Mouse (Mus musculus): ENCODE results near the gene Osbpl3. TPM values are rescaled to one million over a fixed set of nuclear protein-coding genes. Genes with fewer than 3 reads are reported as not detected.
A peak's percentile ranks its signal among the peaks of the same experiment; 100 is the strongest.

The Osbpl3 gene
- polyA plus RNA-seq, 1 experiment from 2014 or later = 9.7 TPM

DNA sequence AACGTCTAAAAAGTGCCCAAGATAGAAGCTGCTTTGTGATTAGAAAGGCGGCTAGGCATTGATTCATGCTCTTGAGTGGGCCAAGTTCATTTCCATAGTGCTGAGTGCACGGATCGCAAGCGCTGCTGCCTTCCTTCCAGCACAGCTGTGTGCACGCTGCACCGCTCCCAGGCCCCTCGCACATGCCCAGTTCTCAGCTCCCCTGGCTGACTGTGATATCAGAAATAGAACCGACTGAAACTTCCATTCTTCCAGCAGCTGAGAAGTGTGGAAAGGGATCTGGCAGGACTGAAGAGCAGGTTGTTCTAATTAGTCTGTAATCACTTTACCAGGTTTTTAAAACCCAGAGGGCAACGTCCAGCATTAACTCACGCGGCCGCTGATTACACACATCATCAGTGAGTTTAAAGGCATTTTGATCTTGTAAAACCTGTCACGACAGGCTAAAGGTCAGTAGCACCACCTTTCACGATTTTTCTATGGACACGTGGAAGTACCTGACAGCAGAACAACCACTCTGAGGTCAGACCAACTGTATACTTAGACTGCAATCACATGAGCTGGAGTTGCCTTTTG, 97.8 kb downstream of the Osbpl3 start:
- Histone ChIP-seq H3K36me3 (ENCODE audit: control insufficient read depth, insufficient read depth, low read length) (no peaks in the 10 kb centered on the region), H3K27me3 (replicated peaks; ENCODE audit: control insufficient read depth, insufficient read depth, low read length) (no peaks in the 10 kb centered on the region), H3K9me3 (ENCODE audit: control insufficient read depth, low read length) (no peaks in the 10 kb centered on the region), H3K27ac (replicated peaks; ENCODE audit: low read depth, low read length) (no peak overlapping the region), H3K4me1 (ENCODE audit: control insufficient read depth, insufficient read depth, low read length) (peaks cover 23% of the 10 kb centered on the region), H3K4me2 (ENCODE audit: low read depth, low read length) (no peak overlapping the region), H3K4me3 (ENCODE audit: low read depth, low read length) (no peak overlapping the region), H3K9ac (ENCODE audit: low read depth, low read length) (no peak overlapping the region)
- DNase-seq (ENCODE audit: low spot score) (peak; percentile 81), ATAC-seq (ENCODE audit: low read depth) (peak; percentile 51)
- 37% methylated on average over 16 of the region's 16 CpGs for WGBS

GRCm38 (mm10) chr6:50354688-50355660, 101.0 kb downstream of the Osbpl3 start:
- peak; percentile 55; the same call in 1 of the 2 replicates for ATAC-seq (ENCODE audit: low read depth)
- H3K4me1 ChIP-seq (ENCODE audit: control insufficient read depth, insufficient read depth, low read length) = peaks cover 20% of the 10 kb centered on the region
- H3K27me3 ChIP-seq (replicated peaks; ENCODE audit: control insufficient read depth, insufficient read depth, low read length) = no peaks in the 10 kb centered on the region
- no peak overlapping the region for H3K4me2 ChIP-seq (ENCODE audit: low read depth, low read length)
- no peak overlapping the region for H3K9ac ChIP-seq (ENCODE audit: low read depth, low read length)
- 53% methylated on average over 20 of the region's 20 CpGs for WGBS
- H3K9me3 ChIP-seq (ENCODE audit: control insufficient read depth, low read length) = no peaks in the 10 kb centered on the region
- H3K4me3 ChIP-seq (ENCODE audit: low read depth, low read length) = no peak overlapping the region
- no peaks in the 10 kb centered on the region for H3K36me3 ChIP-seq (ENCODE audit: control insufficient read depth, insufficient read depth, low read length)
- H3K27ac ChIP-seq (replicated peaks; ENCODE audit: low read depth, low read length) = no peak overlapping the region; the same call in 1 of the 2 replicates
- peak; percentile 43 for DNase-seq (ENCODE audit: low spot score)

DNA sequence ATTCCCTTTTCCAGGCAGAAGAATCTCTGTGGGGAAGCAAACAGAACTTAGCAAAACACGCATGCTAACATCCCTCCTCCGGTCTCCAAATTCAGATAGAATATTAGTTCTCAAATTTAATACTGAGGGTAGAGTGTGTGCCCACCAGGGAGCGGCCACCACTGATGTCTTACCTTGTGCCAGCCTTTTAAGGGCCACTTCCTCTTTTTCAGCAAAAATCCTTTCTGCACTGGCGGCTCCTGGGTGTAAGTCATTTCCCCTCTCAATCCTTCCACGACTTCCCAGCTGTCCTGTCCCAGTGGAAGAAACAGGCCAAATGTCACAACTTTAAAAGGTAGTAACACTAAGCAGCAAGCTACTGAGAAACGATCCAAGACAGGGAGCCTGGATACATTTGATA, 103.2 kb downstream of the Osbpl3 start:
- Histone ChIP-seq H3K27ac (replicated peaks; ENCODE audit: low read depth, low read length) (no peak overlapping the region), H3K4me3 (ENCODE audit: low read depth, low read length) (no peak overlapping the region), H3K27me3 (replicated peaks; ENCODE audit: control insufficient read depth, insufficient read depth, low read length) (no peaks in the 10 kb centered on the region), H3K4me1 (ENCODE audit: control insufficient read depth, insufficient read depth, low read length) (peaks cover 15% of the 10 kb centered on the region), H3K4me2 (ENCODE audit: low read depth, low read length) (no peak overlapping the region), H3K36me3 (ENCODE audit: control insufficient read depth, insufficient read depth, low read length) (no peaks in the 10 kb centered on the region), H3K9me3 (ENCODE audit: control insufficient read depth, low read length) (no peaks in the 10 kb centered on the region), H3K9ac (ENCODE audit: low read depth, low read length) (no peak overlapping the region)
- no peak for DNase-seq (ENCODE audit: low spot score)
- ATAC-seq (ENCODE audit: low read depth) = no peak
- WGBS = 61% methylated on average over 6 of the region's 6 CpGs

GRCm38 (mm10) chr6:50350911-50351310, 105.1 kb downstream of the Osbpl3 start:
- H3K4me3 ChIP-seq (ENCODE audit: low read depth, low read length) = no peak overlapping the region
- no peaks in the 10 kb centered on the region for H3K27me3 ChIP-seq (replicated peaks; ENCODE audit: control insufficient read depth, insufficient read depth, low read length)
- H3K27ac ChIP-seq (replicated peaks; ENCODE audit: low read depth, low read length) = no peak overlapping the region
- DNase-seq (ENCODE audit: low spot score) (no peak), ATAC-seq (ENCODE audit: low read depth) (no peak)
- H3K36me3 ChIP-seq (ENCODE audit: control insufficient read depth, insufficient read depth, low read length) = no peaks in the 10 kb centered on the region
- H3K9me3 ChIP-seq (ENCODE audit: control insufficient read depth, low read length) = no peaks in the 10 kb centered on the region
- H3K4me2 ChIP-seq (ENCODE audit: low read depth, low read length) = no peak overlapping the region
- H3K9ac ChIP-seq (ENCODE audit: low read depth, low read length) = no peak overlapping the region
- 83% methylated on average over 3 of the region's 3 CpGs for WGBS
- H3K4me1 ChIP-seq (ENCODE audit: control insufficient read depth, insufficient read depth, low read length) = peaks cover 12% of the 10 kb centered on the region

- no peak overlapping the region for H3K4me3 ChIP-seq (ENCODE audit: low read depth, low read length)
- DNase-seq (ENCODE audit: low spot score) (no peak), ATAC-seq (ENCODE audit: low read depth) (no peak)
- no peak overlapping the region for H3K27ac ChIP-seq (replicated peaks; ENCODE audit: low read depth, low read length)
- H3K9me3 ChIP-seq (ENCODE audit: control insufficient read depth, low read length) = no peaks in the 10 kb centered on the region
- no peaks in the 10 kb centered on the region for H3K36me3 ChIP-seq (ENCODE audit: control insufficient read depth, insufficient read depth, low read length)
- no peak overlapping the region for H3K9ac ChIP-seq (ENCODE audit: low read depth, low read length)
- H3K4me1 ChIP-seq (ENCODE audit: control insufficient read depth, insufficient read depth, low read length) = no peaks in the 10 kb centered on the region
- H3K27me3 ChIP-seq (replicated peaks; ENCODE audit: control insufficient read depth, insufficient read depth, low read length) = no peaks in the 10 kb centered on the region
- H3K4me2 ChIP-seq (ENCODE audit: low read depth, low read length) = no peak overlapping the region
- WGBS = 92% methylated on average over 1 of the region's 1 CpGs
These were observed 107.4 kb downstream of the Osbpl3 start for GRCm38 (mm10) chr6:50348619-50349018.

GRCm38 (mm10) chr6:50346204-50346603, 109.8 kb downstream of the Osbpl3 start:
- no peaks in the 10 kb centered on the region for H3K4me1 ChIP-seq (ENCODE audit: control insufficient read depth, insufficient read depth, low read length)
- WGBS = 87% methylated on average over 7 of the region's 7 CpGs
- no peak for DNase-seq (ENCODE audit: low spot score)
- H3K4me2 ChIP-seq (ENCODE audit: low read depth, low read length) = no peak overlapping the region
- H3K36me3 ChIP-seq (ENCODE audit: control insufficient read depth, insufficient read depth, low read length) = no peaks in the 10 kb centered on the region
- no peak overlapping the region for H3K4me3 ChIP-seq (ENCODE audit: low read depth, low read length)
- no peak overlapping the region for H3K9ac ChIP-seq (ENCODE audit: low read depth, low read length)
- H3K27me3 ChIP-seq (replicated peaks; ENCODE audit: control insufficient read depth, insufficient read depth, low read length) = no peaks in the 10 kb centered on the region
- H3K9me3 ChIP-seq (ENCODE audit: control insufficient read depth, low read length) = no peaks in the 10 kb centered on the region
- H3K27ac ChIP-seq (replicated peaks; ENCODE audit: low read depth, low read length) = no peak overlapping the region
- ATAC-seq (ENCODE audit: low read depth) = no peak

- ATAC-seq (ENCODE audit: low read depth) (no peak), DNase-seq (ENCODE audit: low spot score) (no peak)
- Histone ChIP-seq H3K9ac (ENCODE audit: low read depth, low read length) (no peak overlapping the region), H3K4me2 (ENCODE audit: low read depth, low read length) (no peak overlapping the region), H3K4me1 (ENCODE audit: control insufficient read depth, insufficient read depth, low read length) (no peaks in the 10 kb centered on the region), H3K4me3 (ENCODE audit: low read depth, low read length) (no peak overlapping the region), H3K9me3 (ENCODE audit: control insufficient read depth, low read length) (no peaks in the 10 kb centered on the region), H3K27ac (replicated peaks; ENCODE audit: low read depth, low read length) (no peak overlapping the region), H3K36me3 (ENCODE audit: control insufficient read depth, insufficient read depth, low read length) (no peaks in the 10 kb centered on the region), H3K27me3 (replicated peaks; ENCODE audit: control insufficient read depth, insufficient read depth, low read length) (no peaks in the 10 kb centered on the region)
- WGBS = 72% methylated on average over 5 of the region's 5 CpGs
These were observed 115.6 kb downstream of the Osbpl3 start for GRCm38 (mm10) chr6:50340226-50340906.

DNA sequence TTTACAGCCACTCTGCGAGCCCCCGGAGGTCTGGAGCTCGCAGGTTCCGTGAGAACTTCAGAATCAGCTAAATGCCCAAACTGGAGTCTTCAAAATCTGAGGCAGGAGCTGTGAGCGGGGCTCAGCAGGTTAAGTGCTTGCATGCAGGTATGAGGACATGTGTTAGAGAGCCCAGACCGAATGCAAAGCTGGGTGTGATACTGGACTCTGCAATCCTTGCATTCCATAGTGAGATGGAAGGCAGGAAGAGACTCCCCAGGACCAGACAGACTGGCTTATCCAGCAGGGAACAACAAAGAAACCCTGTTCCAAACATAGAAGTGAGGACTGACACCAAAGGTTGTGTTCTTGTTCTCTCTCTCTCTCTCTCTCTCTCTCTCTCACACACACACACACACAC, 118.6 kb downstream of the Osbpl3 start:
- WGBS = 80% methylated on average over 6 of the region's 6 CpGs
- H3K4me3 ChIP-seq (ENCODE audit: low read depth, low read length) = no peak overlapping the region
- ATAC-seq (ENCODE audit: low read depth) (peak; percentile 42; the same call in 1 of the 2 replicates), DNase-seq (ENCODE audit: low spot score) (peak; percentile 41)
- H3K27ac ChIP-seq (replicated peaks; ENCODE audit: low read depth, low read length) = no peak overlapping the region
- no peak overlapping the region for H3K9ac ChIP-seq (ENCODE audit: low read depth, low read length)
- no peak overlapping the region for H3K4me2 ChIP-seq (ENCODE audit: low read depth, low read length)
- no peaks in the 10 kb centered on the region for H3K36me3 ChIP-seq (ENCODE audit: control insufficient read depth, insufficient read depth, low read length)
- no peaks in the 10 kb centered on the region for H3K4me1 ChIP-seq (ENCODE audit: control insufficient read depth, insufficient read depth, low read length)
- no peaks in the 10 kb centered on the region for H3K27me3 ChIP-seq (replicated peaks; ENCODE audit: control insufficient read depth, insufficient read depth, low read length)
- no peaks in the 10 kb centered on the region for H3K9me3 ChIP-seq (ENCODE audit: control insufficient read depth, low read length)
